Mouse (Mus musculus) neural tube, embryonic 14.5 days (tissue): ENCODE results near the gene Ppp1r32. TPM values are rescaled to one million over a fixed set of nuclear protein-coding genes. Genes with fewer than 3 reads are reported as not detected.

Experiments
- ATAC-seq: fragments of 200-750 bp; cut with Nextera tagmentation; 2 replicates; pipeline ENCODE4 v1.8.0; 2017; ENCODE audit warnings: low read depth, mild to moderate bottlenecking, moderate TSS enrichment, moderate library complexity
- H3K27ac ChIP-seq: fragments of 300-500 bp; sonication (generic); 2 replicates; pipeline ENCODE4 v1.5.1; 2014; ENCODE audit warnings: low read depth, mild to moderate bottlenecking, control low read depth, low read length, moderate library complexity, mixed read lengths
- H3K27me3 ChIP-seq: fragments of 300-500 bp; sonication (generic); 2 replicates; pipeline ENCODE4 v1.6.1; 2014; ENCODE audit warnings: low read length; ENCODE audit not compliant: control insufficient read depth, insufficient read depth
- H3K36me3 ChIP-seq: fragments of 300-500 bp; sonication (generic); 2 replicates; pipeline ENCODE4 v1.6.1; 2014; ENCODE audit warnings: low read length, mixed read lengths; ENCODE audit not compliant: control insufficient read depth, insufficient read depth
- H3K4me1 ChIP-seq: fragments of 300-500 bp; sonication (generic); 2 replicates; pipeline ENCODE4 v1.6.1; 2014; ENCODE audit warnings: low read length; ENCODE audit not compliant: control insufficient read depth, insufficient read depth
- H3K4me2 ChIP-seq: fragments of 300-500 bp; sonication (generic); 2 replicates; pipeline ENCODE4 v1.6.1; 2014; ENCODE audit warnings: mild to moderate bottlenecking, low read depth, low read length, control low read depth
- H3K4me3 ChIP-seq: fragments of 300-500 bp; sonication (generic); 2 replicates; pipeline ENCODE4 v1.5.1; 2014; ENCODE audit warnings: low read depth, low read length, control low read depth, mixed read lengths
- H3K9ac ChIP-seq: fragments of 300-500 bp; sonication (generic); replicated peaks from 2 replicates; pipeline ENCODE4 v1.6.1; 2014; ENCODE audit warnings: low read depth, mild to moderate bottlenecking, control low read depth, low read length, mixed read lengths
- H3K9me3 ChIP-seq: fragments of 300-500 bp; sonication (generic); 2 replicates; pipeline ENCODE4 v1.6.1; 2016; ENCODE audit warnings: low read length; ENCODE audit not compliant: control insufficient read depth
- WGBS: fragments of 180-500 bp; shearing (Covaris S2); extraction: QIAGEN DNeasy Blood & Tissue Kit; methylation state at CpG from one replicate; pipeline ENCODE4 v1.1.7; 2014; 5-methylcytosine and 5-hydroxymethylcytosine counted together
- polyA plus RNA-seq: library from polyadenylated mRNA; unstranded; fragments of >200 nt; fragmentation: Nextera tagmentation; extraction: Ambion mirVana; gene quantifications from 2 replicates; pipeline ENCODE4 v1.2.1, GENCODE M21; 2014

Gene Ppp1r32
- polyA plus RNA-seq, 1 experiment from 2014 or later, result 1.0 TPM

- Histone ChIP-seq H3K9me3 (no peaks in the 10 kb centered on the region), H3K4me2 (no peak overlapping the region), H3K4me3 (no peak overlapping the region), H3K27ac (no peak overlapping the region), H3K4me1 (no peaks in the 10 kb centered on the region), H3K36me3 (no peaks in the 10 kb centered on the region), H3K9ac (no peak overlapping the region), H3K27me3 (no peaks in the 10 kb centered on the region)
- no peak for ATAC-seq
- WGBS, result 53% methylated on average over 8 of the region's 8 CpGs
These were observed 13.5 kb downstream of the Ppp1r32 start for GRCm38 (mm10) chr19:10469171-10469658.

GRCm38 (mm10) chr19:10464427-10464826, 18.3 kb downstream of the Ppp1r32 start:
- no peak overlapping the region for H3K27ac ChIP-seq
- WGBS, result 7% methylated on average over 4 of the region's 4 CpGs
- ATAC-seq, result no peak

DNA sequence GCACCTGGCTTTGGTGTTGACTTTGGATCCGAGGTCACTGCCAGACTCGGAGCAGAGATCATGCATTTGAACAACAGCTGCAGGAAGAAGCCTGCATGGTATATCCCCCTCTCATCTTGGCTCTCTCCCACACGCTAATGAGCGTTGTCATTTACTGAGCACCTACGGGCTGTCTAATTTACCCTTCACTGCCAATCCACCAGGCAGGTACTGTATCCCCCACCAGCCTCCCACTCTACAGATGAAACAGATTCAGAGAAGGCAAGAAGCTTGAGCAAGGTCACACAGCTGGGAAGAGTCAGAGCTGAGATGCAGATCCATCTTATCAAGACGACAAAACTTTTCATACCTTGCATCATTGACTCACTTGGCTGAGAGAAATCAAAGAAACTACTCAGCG, 21.1 kb downstream of the Ppp1r32 start:
- H3K9ac ChIP-seq, result no peak overlapping the region
- no peak overlapping the region for H3K27ac ChIP-seq
- WGBS, result 55% methylated on average over 7 of the region's 7 CpGs
- H3K27me3 ChIP-seq, result peaks cover 13% of the 10 kb centered on the region
- H3K4me3 ChIP-seq, result no peak overlapping the region
- H3K4me2 ChIP-seq, result no peak overlapping the region
- H3K9me3 ChIP-seq, result no peaks in the 10 kb centered on the region
- peaks cover 6% of the 10 kb centered on the region for H3K4me1 ChIP-seq
- ATAC-seq, result no peak
- no peaks in the 10 kb centered on the region for H3K36me3 ChIP-seq

More at GRCm38 (mm10) chr19:10464427-10464826, 18.3 kb downstream of the Ppp1r32 start:
- no peaks in the 10 kb centered on the region for H3K4me1 ChIP-seq
- H3K9ac ChIP-seq, result no peak overlapping the region
- H3K4me3 ChIP-seq, result no peak overlapping the region
- no peaks in the 10 kb centered on the region for H3K9me3 ChIP-seq
- H3K27me3 ChIP-seq, result no peaks in the 10 kb centered on the region; the same call in 1 of the 2 replicates
- no peaks in the 10 kb centered on the region for H3K36me3 ChIP-seq
- H3K4me2 ChIP-seq, result no peak overlapping the region

DNA sequence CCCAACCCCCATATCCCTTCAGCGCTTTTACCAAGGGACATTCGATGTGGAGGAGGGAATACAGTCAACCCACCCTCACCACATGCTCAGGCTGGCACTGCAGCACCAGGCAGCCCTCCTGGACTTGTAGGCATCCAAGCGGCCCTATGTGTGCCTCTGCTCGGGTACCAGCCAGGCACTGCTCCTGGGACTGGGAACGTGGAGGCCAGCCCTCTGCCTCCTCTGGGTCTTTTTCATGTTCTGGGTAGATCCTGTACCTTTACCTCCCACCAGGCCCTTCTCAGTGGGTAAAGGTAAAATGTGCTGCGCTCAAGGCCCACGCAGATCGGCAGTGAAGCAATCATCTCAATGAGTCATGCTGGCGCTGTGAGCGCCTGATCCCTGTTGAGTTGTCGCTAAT, 22.8 kb downstream of the Ppp1r32 start:
- Histone ChIP-seq H3K4me2 (no peak overlapping the region), H3K9ac (no peak overlapping the region), H3K4me1 (peaks cover 10% of the 10 kb centered on the region), H3K9me3 (no peaks in the 10 kb centered on the region), H3K36me3 (no peaks in the 10 kb centered on the region), H3K27me3 (peaks cover 28% of the 10 kb centered on the region), H3K27ac (no peak overlapping the region), H3K4me3 (no peak overlapping the region)
- ATAC-seq, result no peak
- WGBS, result 40% methylated on average over 11 of the region's 11 CpGs

DNA sequence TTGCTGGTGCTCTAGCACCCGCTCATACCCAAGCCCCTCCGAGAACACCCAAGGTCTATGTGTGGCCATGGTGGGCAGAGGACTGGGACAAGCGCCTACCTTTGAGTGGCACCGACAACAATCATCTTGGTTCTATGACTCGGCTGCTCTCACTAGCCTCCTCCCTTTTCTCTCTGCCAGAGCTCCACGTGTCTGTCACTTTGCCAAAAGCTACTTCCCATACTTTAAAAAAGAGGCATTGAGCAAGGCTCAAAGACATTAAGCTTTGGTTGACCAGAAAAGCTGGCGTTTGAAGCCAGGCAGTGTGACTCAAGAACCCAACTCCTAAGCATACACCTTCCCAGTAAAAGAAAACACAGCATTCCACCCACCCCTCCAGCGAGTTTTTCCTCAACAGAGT, 24.6 kb downstream of the Ppp1r32 start:
- no peak overlapping the region for H3K27ac ChIP-seq
- H3K27me3 ChIP-seq, result peaks cover 28% of the 10 kb centered on the region
- H3K9me3 ChIP-seq, result no peaks in the 10 kb centered on the region
- H3K4me3 ChIP-seq, result no peak overlapping the region
- H3K4me1 ChIP-seq, result peaks cover 10% of the 10 kb centered on the region
- ATAC-seq, result peak; percentile 26; the same call in 1 of the 2 replicates
- H3K36me3 ChIP-seq, result no peaks in the 10 kb centered on the region
- WGBS, result 23% methylated on average over 8 of the region's 8 CpGs
- H3K4me2 ChIP-seq, result peak overlapping the region; percentile 81; the same call in 1 of the 2 replicates
- H3K9ac ChIP-seq, result no peak overlapping the region

DNA sequence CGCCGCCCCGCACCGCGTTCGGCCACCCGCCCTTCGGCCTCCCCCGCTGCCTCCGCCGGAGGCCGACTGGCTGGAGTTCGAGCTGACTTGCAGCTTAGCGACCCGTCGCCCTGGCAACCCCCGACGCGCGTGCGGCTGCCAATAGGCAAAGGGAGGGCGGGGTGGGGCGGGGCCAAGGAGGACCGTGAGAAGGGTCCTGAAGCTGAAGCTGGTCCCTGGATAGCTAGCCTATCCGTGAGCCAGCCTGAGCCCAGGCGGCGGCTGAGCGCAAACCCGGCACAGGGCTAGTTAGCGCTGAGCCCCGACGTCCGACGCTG, 25.3 kb downstream of the Ppp1r32 start:
- H3K9me3 ChIP-seq, result no peaks in the 10 kb centered on the region
- WGBS, result under 1% methylated on average over 12 of the region's 34 CpGs

DNA sequence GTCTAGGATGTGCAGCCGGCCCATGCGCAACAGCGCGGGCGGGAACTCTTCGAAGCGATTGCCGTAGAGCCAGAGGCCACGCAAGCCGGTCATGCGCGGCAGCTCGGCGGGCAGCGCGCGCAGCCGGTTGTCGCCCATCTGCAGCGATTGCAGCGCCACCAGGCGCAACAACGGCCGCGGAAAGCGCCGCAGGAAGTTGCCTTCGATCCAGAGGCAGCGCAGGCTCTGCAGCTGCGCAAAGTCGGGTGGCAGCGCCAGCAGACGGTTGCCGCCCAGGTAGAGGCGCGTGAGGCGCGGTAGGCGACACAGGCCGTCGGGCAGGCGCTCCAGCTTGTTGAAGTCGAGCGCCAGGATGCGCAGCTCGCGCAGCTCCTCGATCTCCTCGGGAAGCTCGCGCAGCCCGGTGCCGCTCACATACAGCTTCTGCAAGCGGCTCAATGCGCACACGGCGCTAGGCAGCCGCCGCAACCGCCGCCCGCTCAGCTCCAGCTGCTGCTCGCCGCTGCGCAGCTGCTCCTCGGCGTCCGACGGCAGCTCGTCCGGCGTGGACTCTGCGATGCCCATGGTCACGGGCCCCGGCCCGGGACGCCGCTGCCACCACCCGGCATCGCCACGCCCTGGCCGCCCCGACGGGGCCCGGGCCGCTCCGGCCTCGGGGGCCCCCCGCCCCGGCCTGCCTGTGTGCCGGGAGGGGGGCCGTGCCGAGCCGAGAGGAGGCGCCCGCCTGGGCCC, 25.8 kb downstream of the Ppp1r32 start, which contains the start of gene Lrrc10b:
Lrrc10b (minus strand) TSS at position 722 of the 732 bp plus-strand sequence.
- no peaks in the 10 kb centered on the region for H3K36me3 ChIP-seq
- H3K27ac ChIP-seq, result no peak within 1 kb of the TSS
- peak; percentile 78 for ATAC-seq
- H3K9ac ChIP-seq, result peak within 1 kb of the TSS; percentile 39
- peak within 1 kb of the TSS; percentile 81 for H3K4me2 ChIP-seq
- H3K9me3 ChIP-seq, result no peaks in the 10 kb centered on the region
- peaks cover 28% of the 10 kb centered on the region for H3K27me3 ChIP-seq
- under 1% methylated on average over 88 of the region's 96 CpGs for WGBS
- peaks cover 10% of the 10 kb centered on the region for H3K4me1 ChIP-seq
- peak within 1 kb of the TSS; percentile 41 for H3K4me3 ChIP-seq

More for the DNA sequence above, 25.3 kb downstream of the Ppp1r32 start:
- peaks cover 10% of the 10 kb centered on the region for H3K4me1 ChIP-seq
- ATAC-seq, result peak; percentile 92
- peak overlapping the region; percentile 81 for H3K4me2 ChIP-seq
- H3K36me3 ChIP-seq, result no peaks in the 10 kb centered on the region
- peak overlapping the region; percentile 41 for H3K4me3 ChIP-seq
- no peak overlapping the region for H3K27ac ChIP-seq
- H3K9ac ChIP-seq, result peak overlapping the region; percentile 39; the same call in 1 of the 2 replicates
- H3K27me3 ChIP-seq, result peaks cover 28% of the 10 kb centered on the region

DNA sequence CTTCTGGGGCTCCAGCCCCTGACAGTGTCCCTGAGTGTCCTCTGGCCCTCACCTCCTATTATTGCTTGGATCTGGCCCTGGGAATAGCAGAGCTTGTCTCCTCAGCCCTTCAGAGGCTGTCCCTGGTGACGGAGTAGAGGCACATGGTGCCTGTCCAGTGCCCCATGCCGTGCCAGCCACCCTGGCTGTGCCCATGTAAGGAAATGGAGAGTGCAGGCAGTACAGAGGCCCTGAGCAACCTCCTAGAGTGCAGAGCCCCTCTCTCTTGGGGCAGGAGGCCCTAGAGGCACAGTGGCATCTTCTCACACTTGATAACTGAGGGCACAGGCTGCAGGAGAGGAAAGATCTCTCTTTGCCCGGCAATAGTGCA, 27.3 kb downstream of the Ppp1r32 start:
- Histone ChIP-seq H3K9me3 (no peaks in the 10 kb centered on the region), H3K4me3 (no peak overlapping the region), H3K27me3 (peaks cover 28% of the 10 kb centered on the region), H3K27ac (no peak overlapping the region), H3K4me1 (peaks cover 10% of the 10 kb centered on the region), H3K4me2 (no peak overlapping the region), H3K36me3 (no peaks in the 10 kb centered on the region), H3K9ac (no peak overlapping the region)
- WGBS, result 69% methylated on average over 3 of the region's 3 CpGs
- no peak for ATAC-seq

DNA sequence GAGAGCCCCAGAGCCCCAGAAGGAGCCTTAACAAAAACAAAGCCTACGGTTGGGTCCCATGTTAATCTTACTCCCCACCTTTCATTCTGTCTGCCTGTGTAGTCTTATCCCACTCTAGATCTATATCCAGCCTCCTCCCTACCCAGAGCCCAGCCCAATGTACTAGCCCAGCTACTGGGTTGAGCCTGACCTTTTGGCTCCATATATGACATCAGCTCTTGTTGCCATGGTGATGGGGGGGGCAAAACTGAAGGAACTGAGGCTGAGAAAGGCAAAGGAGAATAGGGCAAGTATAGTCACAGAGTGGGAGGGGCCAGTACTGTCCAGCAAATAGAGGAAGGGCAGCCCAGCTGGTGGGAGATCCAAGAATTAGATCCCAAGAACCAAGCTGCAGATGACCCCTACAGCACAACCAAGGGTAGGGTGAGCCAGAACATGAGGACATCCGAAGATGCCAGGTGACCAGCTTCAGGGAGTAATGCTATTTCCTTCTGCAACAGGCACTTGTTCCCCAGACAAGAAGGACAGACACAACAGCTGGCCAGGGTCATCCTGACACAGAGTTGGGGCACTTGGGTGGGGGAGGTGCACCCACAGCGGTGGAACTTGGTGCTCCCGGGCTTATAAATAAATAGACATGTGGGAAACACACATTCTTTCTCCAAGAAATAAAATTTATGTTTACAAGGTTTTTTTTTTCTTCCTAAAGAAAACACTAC, 27.9 kb downstream of the Ppp1r32 start:
- Histone ChIP-seq H3K4me2 (no peak overlapping the region), H3K9ac (no peak overlapping the region), H3K27me3 (peaks cover 28% of the 10 kb centered on the region), H3K4me1 (peaks cover 10% of the 10 kb centered on the region), H3K4me3 (no peak overlapping the region), H3K36me3 (no peaks in the 10 kb centered on the region), H3K27ac (no peak overlapping the region), H3K9me3 (no peaks in the 10 kb centered on the region)
- WGBS, result 71% methylated on average over 4 of the region's 4 CpGs
- no peak for ATAC-seq
